Mouse (Mus musculus): ENCODE measurements around the gene Ucp2. TPM values are rescaled to one million over a fixed set of nuclear protein-coding genes. Genes with fewer than 3 reads are reported as not detected.
A peak's percentile ranks its signal among the peaks of the same experiment; 100 is the strongest.

Ucp2 gene
- total and polyA plus RNA-seq, 2 experiments = 12.2 to 45.2 TPM

- Histone ChIP-seq H3K9ac (ENCODE audit: low read depth, low read length) (peak overlapping the region; percentile 55), H3K4me1 (ENCODE audit: control insufficient read depth, insufficient read depth, low read length) (peaks cover 26% of the 10 kb centered on the region), H3K36me3 (ENCODE audit: control insufficient read depth, insufficient read depth, low read length) (no peaks in the 10 kb centered on the region), H3K27me3 (ENCODE audit: control insufficient read depth, insufficient read depth, low read length) (no peaks in the 10 kb centered on the region), H3K27ac (replicated peaks; ENCODE audit: insufficient read depth, low read depth, low read length) (peak overlapping the region; percentile 97), H3K79me2 (ENCODE audit: control insufficient read depth, insufficient read depth, low read length) (no peaks in the 10 kb centered on the region), H3K4me3 (ENCODE audit: insufficient read depth, low read depth, low read length) (no peak overlapping the region)
- 4% methylated on average over 5 of the region's 5 CpGs for WGBS
- DNase-seq (ENCODE audit: extremely low read depth, low read depth, low spot score) = peak; percentile 86
- no peak for TF ChIP-seq POLR2A (IDR thresholded peaks at IDR 0.05; ENCODE audit: extremely low read depth, insufficient read depth, low read length)
- no peak for TF ChIP-seq CTCF (IDR thresholded peaks at IDR 0.05; ENCODE audit: low read depth, low read length)
These were observed 27.4 kb upstream of the Ucp2 start for GRCm38 (mm10) chr7:100465656-100466309.

GRCm38 (mm10) chr7:100466781-100467510 is 26.2 kb upstream of the Ucp2 start:
- Histone ChIP-seq H3K36me3 (ENCODE audit: control insufficient read depth, insufficient read depth, low read length) (no peaks in the 10 kb centered on the region), H3K79me2 (ENCODE audit: control insufficient read depth, insufficient read depth, low read length) (no peaks in the 10 kb centered on the region), H3K4me1 (ENCODE audit: control insufficient read depth, insufficient read depth, low read length) (peaks cover 16% of the 10 kb centered on the region), H3K27me3 (ENCODE audit: control insufficient read depth, insufficient read depth, low read length) (no peaks in the 10 kb centered on the region), H3K9ac (ENCODE audit: low read depth, low read length) (no peak overlapping the region), H3K4me3 (ENCODE audit: insufficient read depth, low read depth, low read length) (no peak overlapping the region), H3K27ac (replicated peaks; ENCODE audit: insufficient read depth, low read depth, low read length) (no peak overlapping the region)
- DNase-seq (ENCODE audit: extremely low read depth, low read depth, low spot score) = no peak
- no peak for TF ChIP-seq POLR2A (IDR thresholded peaks at IDR 0.05; ENCODE audit: extremely low read depth, insufficient read depth, low read length)
- TF ChIP-seq CTCF (IDR thresholded peaks at IDR 0.05; ENCODE audit: low read depth, low read length) = no peak
- WGBS = 89% methylated on average over 11 of the region's 11 CpGs

- peaks cover 12% of the 10 kb centered on the region for H3K4me1 ChIP-seq (ENCODE audit: control insufficient read depth, insufficient read depth, low read length)
These were observed 24.4 kb upstream of the Ucp2 start for GRCm38 (mm10) chr7:100468761-100469160.

GRCm38 (mm10) chr7:100469502-100469901 is 23.6 kb upstream of the Ucp2 start:
- Histone ChIP-seq H3K79me2 (ENCODE audit: control insufficient read depth, insufficient read depth, low read length) (no peaks in the 10 kb centered on the region), H3K4me1 (ENCODE audit: control insufficient read depth, insufficient read depth, low read length) (peaks cover 12% of the 10 kb centered on the region), H3K27me3 (ENCODE audit: control insufficient read depth, insufficient read depth, low read length) (no peaks in the 10 kb centered on the region), H3K36me3 (ENCODE audit: control insufficient read depth, insufficient read depth, low read length) (no peaks in the 10 kb centered on the region), H3K27ac (replicated peaks; ENCODE audit: insufficient read depth, low read depth, low read length) (no peak overlapping the region), H3K9ac (ENCODE audit: low read depth, low read length) (no peak overlapping the region), H3K4me3 (ENCODE audit: insufficient read depth, low read depth, low read length) (no peak overlapping the region)
- 100% methylated on average over 1 of the region's 1 CpGs for WGBS
- TF ChIP-seq CTCF (IDR thresholded peaks at IDR 0.05; ENCODE audit: low read depth, low read length) = no peak
- TF ChIP-seq POLR2A (IDR thresholded peaks at IDR 0.05; ENCODE audit: extremely low read depth, insufficient read depth, low read length) = no peak
- no peak for DNase-seq (ENCODE audit: extremely low read depth, low read depth, low spot score)

More at GRCm38 (mm10) chr7:100468761-100469160, 24.4 kb upstream of the Ucp2 start:
- no peak for DNase-seq (ENCODE audit: extremely low read depth, low read depth, low spot score)
- H3K9ac ChIP-seq (ENCODE audit: low read depth, low read length) = no peak overlapping the region
- WGBS = 91% methylated on average over 6 of the region's 6 CpGs
- H3K4me3 ChIP-seq (ENCODE audit: insufficient read depth, low read depth, low read length) = no peak overlapping the region
- H3K36me3 ChIP-seq (ENCODE audit: control insufficient read depth, insufficient read depth, low read length) = no peaks in the 10 kb centered on the region
- H3K27ac ChIP-seq (replicated peaks; ENCODE audit: insufficient read depth, low read depth, low read length) = no peak overlapping the region
- no peaks in the 10 kb centered on the region for H3K27me3 ChIP-seq (ENCODE audit: control insufficient read depth, insufficient read depth, low read length)
- TF ChIP-seq CTCF (IDR thresholded peaks at IDR 0.05; ENCODE audit: low read depth, low read length) (no peak), POLR2A (IDR thresholded peaks at IDR 0.05; ENCODE audit: extremely low read depth, insufficient read depth, low read length) (no peak)
- H3K79me2 ChIP-seq (ENCODE audit: control insufficient read depth, insufficient read depth, low read length) = no peaks in the 10 kb centered on the region

- DNase-seq (ENCODE audit: extremely low read depth, low read depth, low spot score) = no peak
- H3K36me3 ChIP-seq (ENCODE audit: control insufficient read depth, insufficient read depth, low read length) = no peaks in the 10 kb centered on the region
- 93% methylated on average over 11 of the region's 11 CpGs for WGBS
- TF ChIP-seq CTCF (IDR thresholded peaks at IDR 0.05; ENCODE audit: low read depth, low read length) (no peak), POLR2A (IDR thresholded peaks at IDR 0.05; ENCODE audit: extremely low read depth, insufficient read depth, low read length) (no peak)
- H3K27ac ChIP-seq (replicated peaks; ENCODE audit: insufficient read depth, low read depth, low read length) = no peak overlapping the region
- no peak overlapping the region for H3K9ac ChIP-seq (ENCODE audit: low read depth, low read length)
- H3K4me3 ChIP-seq (ENCODE audit: insufficient read depth, low read depth, low read length) = no peak overlapping the region
- peaks cover 7% of the 10 kb centered on the region for H3K4me1 ChIP-seq (ENCODE audit: control insufficient read depth, insufficient read depth, low read length)
- H3K27me3 ChIP-seq (ENCODE audit: control insufficient read depth, insufficient read depth, low read length) = no peaks in the 10 kb centered on the region
- no peaks in the 10 kb centered on the region for H3K79me2 ChIP-seq (ENCODE audit: control insufficient read depth, insufficient read depth, low read length)
These were observed 22.2 kb upstream of the Ucp2 start for GRCm38 (mm10) chr7:100470796-100471406.
